Mouse (Mus musculus) lung, adult 2 months (tissue): Measurements from ENCODE around the gene H2al1d.
"Not testable (repeated sequence)": the region's sequence is repeated elsewhere in the genome, so short reads cannot be mapped to it uniquely, and the experiment has no call there.

Experiments used
- CTCF ChIP-seq: fragments of 200-500 bp; IDR thresholded peaks from 2 replicates; pipeline ENCODE4 v1.5.1; 2011; ENCODE audit warnings: mild to moderate bottlenecking, low read length, control low read depth; ENCODE audit not compliant: insufficient read depth
- POLR2A ChIP-seq: fragments of 200-500 bp; IDR thresholded peaks from 2 replicates; pipeline ENCODE4 v1.6.1; 2011; ENCODE audit warnings: low read depth, mild to moderate bottlenecking, control low read depth, low read length, borderline replicate concordance; ENCODE audit errors: extremely low read depth

GRCm38 (mm10) chrX:11317956-11318355 is 9.3 kb downstream of the H2al1d start, which contains the start of gene H2al1g:
- TF ChIP-seq CTCF, POLR2A: not testable (repeated sequence)
